Mouse (Mus musculus): ENCODE data around the gene Rbm25. TPM values are rescaled to one million over a fixed set of nuclear protein-coding genes. Genes with fewer than 3 reads are reported as not detected.

Rbm25 gene
- 128 and 131 TPM in 2 replicates for polyA plus RNA-seq (2012; rRNA removed)

GRCm38 (mm10) chr12:83630936-83631335, at the start of gene Rbm25:
TSS of gene Rbm25 (plus strand) at chr12:83631236.

GRCm38 (mm10) chr12:83597025-83597501, 34.0 kb upstream of the Rbm25 start, which contains the start of gene Zfyve1:
TSS of gene Zfyve1 (minus strand) at chr12:83597222.

GRCm38 (mm10) chr12:83687934-83688315, 56.9 kb downstream of the Rbm25 start, which contains the start of gene Psen1:
TSS of gene Psen1 (plus strand) at chr12:83688152.

Other genes starting within 250 kb of the Rbm25 start
- 6.3 and 7.6 TPM in 2 replicates for gene Dpf3, start 143.5 kb upstream of the Rbm25 start, polyA plus RNA-seq (2012; rRNA removed)
- gene Dcaf4, start 110.8 kb upstream of the Rbm25 start, polyA plus RNA-seq (2012; rRNA removed), result 56.9 and 59.7 TPM in 2 replicates
- gene Zfyve1, start 34.0 kb upstream of the Rbm25 start, polyA plus RNA-seq (2012; rRNA removed), result 39.0 and 41.3 TPM in 2 replicates
- gene Psen1, start 56.9 kb downstream of the Rbm25 start, polyA plus RNA-seq (2012; rRNA removed), result 35.0 and 36.1 TPM in 2 replicates
- 1.4 and 1.6 TPM in 2 replicates for gene Papln, start 132.4 kb downstream of the Rbm25 start, polyA plus RNA-seq (2012; rRNA removed)